Mouse (Mus musculus) heart, embryonic 14.5 days (tissue): ENCODE results near the gene Gpr83. TPM values are rescaled to one million over a fixed set of nuclear protein-coding genes. Genes with fewer than 3 reads are reported as not detected.

ENCODE experiments used
- ATAC-seq: fragments of 200-750 bp; cut with Nextera tagmentation; 2 replicates; pipeline ENCODE4 v1.8.0; 2017; ENCODE audit warnings: low read depth, moderate TSS enrichment; ENCODE audit not compliant: insufficient number of reproducible peaks, insufficient read depth, low FRiP score
- H3K27ac ChIP-seq, 2 experiments: fragments of 200-500 bp in 1 of 2; fragments of 300-500 bp in 1 of 2; sonication (generic) in 1 of 2; replicated peaks in 1 of 2; 2 replicates each; pipeline ENCODE4 v1.5.1; 2012 to 2014; ENCODE audit warnings: low read depth in 2 of 2, low read length in 2 of 2, control low read depth in 1 of 2, mild to moderate bottlenecking in 1 of 2, mixed read lengths in 1 of 2; ENCODE audit not compliant: control insufficient read depth in 1 of 2, insufficient read depth in 1 of 2
- H3K27me3 ChIP-seq: fragments of 300-500 bp; sonication (generic); 2 replicates; pipeline ENCODE4 v1.6.1; 2014; ENCODE audit warnings: mild to moderate bottlenecking, low read length, control low read depth; ENCODE audit not compliant: control insufficient read depth, insufficient read depth
- H3K36me3 ChIP-seq: fragments of 300-500 bp; sonication (generic); 2 replicates; pipeline ENCODE4 v1.6.1; 2014; ENCODE audit warnings: mild to moderate bottlenecking, control low read depth, low read length, mixed read lengths; ENCODE audit not compliant: control insufficient read depth, insufficient read depth
- H3K4me1 ChIP-seq, 2 experiments: fragments of 200-500 bp in 1 of 2; fragments of 300-500 bp in 1 of 2; sonication (generic) in 1 of 2; 2 replicates each; pipeline ENCODE4 v1.6.1; 2012 to 2014; ENCODE audit warnings: low read length in 2 of 2, control low read depth in 1 of 2, mixed read lengths in 1 of 2; ENCODE audit not compliant: control insufficient read depth in 2 of 2, insufficient read depth in 2 of 2
- H3K4me2 ChIP-seq: fragments of 300-500 bp; sonication (generic); 2 replicates; pipeline ENCODE4 v1.6.1; 2014; ENCODE audit warnings: mild to moderate bottlenecking, low read length
- H3K4me3 ChIP-seq, 2 experiments: fragments of 200-500 bp in 1 of 2; fragments of 300-500 bp in 1 of 2; sonication (generic) in 1 of 2; 2 replicates each; pipeline ENCODE4 v1.5.1; 2012 to 2014; ENCODE audit warnings: low read length in 2 of 2, mild to moderate bottlenecking in 2 of 2, control low read depth in 1 of 2, low read depth in 1 of 2, moderate library complexity in 1 of 2; ENCODE audit not compliant: control insufficient read depth in 1 of 2, insufficient read depth in 1 of 2
- H3K9ac ChIP-seq: fragments of 300-500 bp; sonication (generic); 2 replicates; pipeline ENCODE4 v1.6.1; 2014; ENCODE audit warnings: mild to moderate bottlenecking, low read length
- H3K9me3 ChIP-seq: fragments of 300-500 bp; sonication (generic); 2 replicates; pipeline ENCODE4 v1.6.1; 2016; ENCODE audit warnings: low read length, control low read depth; ENCODE audit not compliant: control insufficient read depth
- WGBS: fragments of 180-500 bp; shearing (Covaris S2); extraction: QIAGEN DNeasy Blood & Tissue Kit; methylation state at CpG from one replicate; pipeline ENCODE4 v1.1.7; 2014; 5-methylcytosine and 5-hydroxymethylcytosine counted together
- polyA plus RNA-seq: library from polyadenylated mRNA; unstranded; fragments of >200 nt; fragmentation: Nextera tagmentation; extraction: Ambion mirVana; gene quantifications from 2 replicates; pipeline ENCODE4 v1.2.1, GENCODE M21; 2014

The Gpr83 gene
- 0.18 TPM in 1 of 2 replicates, not detected in the other for polyA plus RNA-seq

- no peaks in the 10 kb centered on the region for H3K9me3 ChIP-seq
- 3% methylated on average over 47 of the region's 47 CpGs for WGBS
- no peak within 1 kb of the TSS for H3K27ac ChIP-seq
- no peak; the same call in 1 of the 2 replicates for ATAC-seq
- H3K9ac ChIP-seq, result no peak within 1 kb of the TSS; the same call in 1 of the 2 replicates
- H3K4me3 ChIP-seq, result peak within 1 kb of the TSS; percentile 46 to 52
- peaks cover 65% of the 10 kb centered on the region for H3K27me3 ChIP-seq
- peak within 1 kb of the TSS; percentile 87 for H3K4me2 ChIP-seq
- peaks cover 0 to 2% of the 10 kb centered on the region in 2 experiments; a peak in 2 of 4 replicates for H3K4me1 ChIP-seq
- H3K36me3 ChIP-seq, result no peaks in the 10 kb centered on the region
These were observed at the start of gene Gpr83 for GRCm38 (mm10) chr9:14859868-14860639. Gene Gpr83, plus strand, starts transcription at chr9:14860210.

GRCm38 (mm10) chr9:14821396-14821795 lies 38.6 kb upstream of the Gpr83 start:
- Histone ChIP-seq H3K4me2 (no peak overlapping the region), H3K36me3 (peaks cover 73% of the 10 kb centered on the region), H3K27ac (no peak overlapping the region), H3K9me3 (no peaks in the 10 kb centered on the region), H3K4me3 (no peak overlapping the region), H3K27me3 (no peaks in the 10 kb centered on the region), H3K9ac (no peak overlapping the region), H3K4me1 (no peaks in the 10 kb centered on the region)
- ATAC-seq, result no peak

GRCm38 (mm10) chr9:14824840-14825239 lies 35.2 kb upstream of the Gpr83 start:
- Histone ChIP-seq H3K4me3 (no peak overlapping the region), H3K27me3 (no peaks in the 10 kb centered on the region), H3K9ac (no peak overlapping the region), H3K4me1 (no peaks in the 10 kb centered on the region), H3K4me2 (no peak overlapping the region), H3K9me3 (no peaks in the 10 kb centered on the region), H3K36me3 (peaks cover 52% of the 10 kb centered on the region), H3K27ac (no peak overlapping the region)
- WGBS, result 88% methylated on average over 5 of the region's 5 CpGs
- ATAC-seq, result no peak

- 42% methylated on average over 2 of the region's 2 CpGs for WGBS
- no peak overlapping the region for H3K27ac ChIP-seq
- no peak for ATAC-seq
- no peaks in the 10 kb centered on the region for H3K27me3 ChIP-seq
- H3K9ac ChIP-seq, result no peak overlapping the region
- H3K9me3 ChIP-seq, result no peaks in the 10 kb centered on the region
- H3K4me2 ChIP-seq, result no peak overlapping the region
- no peak overlapping the region for H3K4me3 ChIP-seq
- H3K36me3 ChIP-seq, result peaks cover 64% of the 10 kb centered on the region
- no peaks in the 10 kb centered on the region for H3K4me1 ChIP-seq
These were observed 32.1 kb upstream of the Gpr83 start for GRCm38 (mm10) chr9:14827875-14828274.

GRCm38 (mm10) chr9:14832046-14832445 lies 28.0 kb upstream of the Gpr83 start:
- Histone ChIP-seq H3K27ac (no peak overlapping the region), H3K4me1 (no peaks in the 10 kb centered on the region), H3K27me3 (no peaks in the 10 kb centered on the region), H3K4me2 (no peak overlapping the region), H3K9me3 (no peaks in the 10 kb centered on the region), H3K36me3 (peaks cover 60% of the 10 kb centered on the region), H3K9ac (no peak overlapping the region), H3K4me3 (no peak overlapping the region)
- 78% methylated on average over 5 of the region's 5 CpGs for WGBS
- no peak for ATAC-seq

GRCm38 (mm10) chr9:14835335-14836075 lies 24.5 kb upstream of the Gpr83 start:
- no peak for ATAC-seq
- Histone ChIP-seq H3K9me3 (no peaks in the 10 kb centered on the region), H3K27ac (no peak overlapping the region), H3K4me3 (no peak overlapping the region), H3K4me1 (peaks cover 4 to 5% of the 10 kb centered on the region in 2 experiments; a peak in 2 of 4 replicates), H3K27me3 (no peaks in the 10 kb centered on the region), H3K36me3 (peaks cover 46% of the 10 kb centered on the region), H3K4me2 (no peak overlapping the region), H3K9ac (no peak overlapping the region)
- WGBS, result 76% methylated on average over 6 of the region's 6 CpGs

GRCm38 (mm10) chr9:14839527-14839926 lies 20.5 kb upstream of the Gpr83 start:
- Histone ChIP-seq H3K4me2 (peak overlapping the region; percentile 43), H3K36me3 (peaks cover 8% of the 10 kb centered on the region), H3K9me3 (no peaks in the 10 kb centered on the region), H3K4me3 (no peak overlapping the region), H3K9ac (no peak overlapping the region), H3K27ac (no peak overlapping the region), H3K4me1 (peaks cover 4 to 5% of the 10 kb centered on the region in 2 experiments; a peak in 2 of 4 replicates), H3K27me3 (no peaks in the 10 kb centered on the region)
- ATAC-seq, result peak; percentile 78; the same call in 1 of the 2 replicates
- WGBS, result 16% methylated on average over 7 of the region's 7 CpGs
